Mouse (Mus musculus) ovary, postnatal 14 days (tissue): Measurements from ENCODE around the gene Fam184b.

Experiments
- DNase-seq: peaks from one replicate; pipeline ENCODE4 v3.0.0; 2022; ENCODE audit warnings: low spot score

Fam184b gene

GRCm38 (mm10) chr5:45595363-45596039 lies 43.9 kb downstream of the Fam184b start:
- DNase-seq, result no peak

DNA sequence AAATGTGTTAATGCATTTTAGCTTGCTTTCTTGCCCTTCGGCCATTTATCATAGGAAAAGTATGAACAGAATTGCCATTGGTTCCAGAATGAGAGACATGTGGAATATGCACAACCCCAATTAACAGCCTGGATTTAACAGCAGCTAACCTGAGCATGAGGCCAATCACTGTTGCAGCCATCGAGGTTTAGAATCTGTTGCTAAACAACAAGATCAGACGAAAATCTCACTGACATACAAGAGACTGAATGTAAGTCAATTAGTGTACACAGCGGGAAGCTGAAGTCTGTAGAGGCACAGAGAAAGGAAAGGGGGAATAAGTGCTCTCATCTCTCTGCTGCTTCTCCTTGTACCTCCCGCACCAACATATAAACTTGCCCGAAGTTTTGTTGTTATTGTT lies 46.1 kb downstream of the Fam184b start:
- DNase-seq, result no peak

DNA sequence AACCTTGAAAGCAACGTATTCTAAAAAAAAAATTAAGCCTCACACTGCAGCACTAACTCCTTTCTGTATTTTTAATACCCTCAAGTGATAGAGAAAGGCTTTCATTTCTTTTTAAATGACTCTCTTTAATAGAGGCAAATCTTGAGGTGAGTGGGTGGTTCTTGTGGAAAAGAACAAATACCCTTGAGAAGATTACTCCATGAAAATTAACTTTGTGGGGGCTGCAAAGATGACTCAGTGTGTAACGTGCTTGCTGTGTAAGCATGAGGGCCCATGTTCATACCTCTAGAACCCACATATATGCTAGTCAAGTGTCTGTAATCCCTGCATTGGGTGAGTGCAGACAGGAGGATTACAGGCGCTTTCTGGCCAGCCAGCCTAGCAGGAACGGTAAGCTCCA lies 49.3 kb downstream of the Fam184b start:
- no peak for DNase-seq

DNA sequence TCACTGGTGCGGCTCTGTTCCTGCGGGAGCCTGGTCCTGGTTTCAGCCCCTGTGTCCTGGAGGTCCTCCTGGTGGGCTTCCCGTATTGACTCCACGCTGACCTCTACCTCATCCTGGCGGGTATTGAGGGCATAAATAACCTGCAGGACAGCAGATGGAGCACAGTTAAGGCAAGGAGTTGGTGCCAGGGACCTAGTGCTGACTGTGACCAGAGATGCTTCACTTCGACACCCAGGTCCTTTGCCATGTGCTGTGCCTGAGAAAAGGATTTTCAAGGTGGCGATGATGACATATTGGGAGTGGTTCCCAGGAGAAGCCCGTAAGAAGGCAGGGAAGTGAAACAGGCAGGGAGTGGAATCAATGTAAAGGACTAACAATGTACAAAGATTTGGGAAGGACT lies 54.8 kb downstream of the Fam184b start:
- no peak for DNase-seq

DNA sequence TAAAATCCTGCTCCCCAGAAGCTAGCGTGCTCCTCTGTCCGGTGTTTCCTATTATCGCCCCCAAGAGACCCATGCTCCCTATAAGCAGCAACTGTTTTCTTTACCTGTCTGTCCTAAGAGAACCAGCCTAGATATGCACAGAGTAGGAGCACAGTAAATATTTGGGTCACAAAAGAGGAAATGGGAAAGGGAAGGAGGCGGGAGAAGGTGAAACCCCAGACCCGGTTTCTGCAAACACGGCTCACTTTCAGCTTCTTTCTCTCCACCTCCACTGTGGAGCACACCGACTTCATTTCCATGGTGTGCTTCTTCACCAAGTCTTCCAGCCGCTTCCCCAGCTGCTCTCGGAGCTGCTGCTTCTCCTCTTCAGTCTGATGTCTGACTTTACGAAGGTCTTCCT lies 59.1 kb downstream of the Fam184b start:
- no peak for DNase-seq

- DNase-seq, result no peak
Measured at GRCm38 (mm10) chr5:45577376-45577775, 62.0 kb downstream of the Fam184b start.

DNA sequence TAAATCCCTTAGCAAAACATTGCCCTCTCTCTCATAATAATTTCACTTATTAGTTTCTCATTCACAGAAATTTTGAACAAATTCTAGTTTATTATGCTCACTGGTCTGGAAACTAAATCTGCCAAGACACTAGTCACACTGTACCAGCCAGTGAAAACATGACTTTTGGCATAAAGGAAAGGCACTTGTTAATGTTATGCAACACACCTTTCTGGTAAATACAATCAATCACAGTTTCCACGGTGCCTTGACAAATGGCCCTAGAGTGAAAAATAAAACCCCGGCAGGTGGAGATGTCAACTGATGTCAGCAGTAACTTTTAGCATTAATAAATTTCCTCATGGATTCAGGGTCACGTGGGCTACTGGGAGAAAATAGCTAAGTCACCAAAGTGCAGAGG lies 62.7 kb downstream of the Fam184b start:
- DNase-seq, result no peak

DNA sequence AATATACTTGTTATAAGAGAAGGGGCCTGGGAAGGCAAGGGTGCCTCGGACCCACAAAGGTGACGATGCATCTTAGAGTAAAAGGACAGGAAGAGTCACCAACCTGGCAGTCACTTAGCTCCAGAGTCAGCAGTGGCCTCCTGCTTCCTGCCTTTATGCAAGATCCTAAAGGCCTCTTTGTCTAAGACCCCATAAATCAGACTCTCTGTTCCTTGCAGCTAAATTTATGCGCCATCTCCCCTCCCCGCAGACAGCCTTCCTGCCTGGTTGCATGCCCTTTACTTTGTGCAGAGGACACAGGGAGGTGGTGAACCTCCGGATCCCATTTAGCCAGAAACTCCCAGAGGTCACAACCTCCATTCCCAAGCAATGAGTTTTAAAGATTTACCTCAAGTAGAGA lies 66.6 kb downstream of the Fam184b start:
- no peak for DNase-seq

DNA sequence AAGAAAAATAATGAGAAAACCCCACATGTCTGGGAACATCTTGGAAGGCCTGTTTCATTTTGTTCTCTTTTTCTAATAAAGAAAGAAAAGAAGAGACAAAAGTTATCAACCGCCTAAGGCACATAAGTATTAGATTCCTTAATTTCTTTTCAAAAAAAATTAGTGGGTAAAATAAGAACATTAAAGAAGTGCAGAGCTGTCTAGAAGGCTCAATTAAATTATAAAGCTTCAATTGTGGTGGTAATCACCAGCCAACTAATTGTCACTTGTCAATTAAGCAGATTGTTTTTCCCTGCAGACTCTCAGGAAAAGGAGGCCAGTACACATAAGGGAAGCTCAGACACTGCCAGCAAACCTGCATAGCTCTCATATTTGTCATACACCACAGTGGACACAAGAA lies 73.6 kb downstream of the Fam184b start:
- DNase-seq, result no peak

DNA sequence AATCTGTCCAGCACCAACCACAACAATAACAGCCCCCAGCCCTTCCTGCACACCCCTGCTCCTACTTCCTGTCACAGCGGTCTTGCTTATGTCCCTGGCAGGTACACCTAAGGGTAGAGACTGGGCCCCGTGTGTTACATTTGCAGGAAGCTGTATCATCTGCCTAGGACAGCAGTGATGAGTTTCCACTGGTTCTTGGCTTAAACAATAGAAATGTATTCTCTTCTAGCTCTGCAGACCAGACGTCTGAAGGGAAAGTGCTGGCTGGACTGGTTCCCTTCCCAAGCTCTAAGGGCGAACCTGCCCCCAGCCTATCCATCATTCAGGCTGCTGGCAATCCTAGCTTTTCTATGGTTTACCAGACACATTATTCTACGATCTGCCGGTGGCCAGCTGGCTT lies 75.4 kb downstream of the Fam184b start:
- no peak for DNase-seq

DNA sequence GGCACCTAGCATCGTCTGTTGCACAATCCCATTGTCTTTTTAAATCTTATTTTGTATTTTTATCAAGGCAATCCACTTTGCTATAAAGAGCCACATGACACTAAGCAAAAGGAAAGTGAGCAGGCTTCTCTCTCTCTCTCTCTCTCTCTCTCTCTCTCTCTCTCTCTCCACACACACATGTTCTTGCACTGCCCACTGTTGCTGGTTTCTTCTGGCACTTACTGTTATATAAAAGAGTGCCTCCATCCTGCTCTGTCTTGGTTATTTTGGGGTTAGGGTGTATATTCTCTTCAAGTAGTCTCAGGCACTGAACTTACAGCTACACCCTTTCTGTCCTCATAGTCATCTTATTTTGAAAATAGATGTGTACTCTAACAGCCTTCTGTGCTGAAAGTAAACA lies 89.8 kb downstream of the Fam184b start:
- no peak for DNase-seq

DNA sequence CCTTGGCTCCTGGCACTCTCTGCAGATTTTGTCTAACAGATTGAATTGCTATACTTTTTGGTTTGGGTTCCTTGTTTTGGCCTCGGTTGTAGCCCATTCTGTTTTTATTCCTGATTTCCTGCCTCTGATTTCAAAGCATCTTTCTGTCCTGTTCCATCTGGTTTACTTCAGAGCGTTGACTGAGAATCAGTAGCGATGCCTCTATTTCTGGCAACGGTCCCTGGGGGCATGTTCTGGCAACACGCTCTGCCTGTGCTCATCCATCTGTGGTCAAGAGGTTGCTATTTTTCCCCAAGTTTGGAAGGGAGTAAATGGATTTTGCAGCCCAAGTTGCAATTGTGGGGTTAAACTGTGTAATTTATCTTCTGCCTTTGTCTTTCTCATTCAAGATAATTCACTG lies 96.0 kb downstream of the Fam184b start:
- no peak for DNase-seq

GRCm38 (mm10) chr5:45539502-45539901 lies 99.9 kb downstream of the Fam184b start:
- DNase-seq, result no peak

DNA sequence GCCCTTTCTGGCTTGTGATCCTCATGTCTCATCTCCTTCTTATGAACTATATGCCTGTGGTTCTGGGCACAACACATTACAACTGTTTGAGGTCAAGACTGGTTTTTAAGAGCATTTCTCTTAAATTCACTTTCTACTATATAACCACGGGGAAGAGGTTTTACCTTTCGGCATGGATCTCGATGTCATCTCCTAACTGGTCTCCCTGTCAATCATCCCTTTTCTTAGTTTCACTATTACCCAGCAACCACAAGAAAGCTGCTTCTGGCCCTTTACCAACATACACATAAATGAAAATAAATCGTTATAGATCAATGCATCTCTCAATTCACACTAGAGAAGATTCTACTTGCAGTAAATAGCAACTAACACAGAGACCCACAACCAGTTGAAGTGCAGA lies 104.2 kb downstream of the Fam184b start:
- no peak for DNase-seq

GRCm38 (mm10) chr5:45534319-45535098 lies 104.9 kb downstream of the Fam184b start:
- DNase-seq, result peak; percentile 29

DNA sequence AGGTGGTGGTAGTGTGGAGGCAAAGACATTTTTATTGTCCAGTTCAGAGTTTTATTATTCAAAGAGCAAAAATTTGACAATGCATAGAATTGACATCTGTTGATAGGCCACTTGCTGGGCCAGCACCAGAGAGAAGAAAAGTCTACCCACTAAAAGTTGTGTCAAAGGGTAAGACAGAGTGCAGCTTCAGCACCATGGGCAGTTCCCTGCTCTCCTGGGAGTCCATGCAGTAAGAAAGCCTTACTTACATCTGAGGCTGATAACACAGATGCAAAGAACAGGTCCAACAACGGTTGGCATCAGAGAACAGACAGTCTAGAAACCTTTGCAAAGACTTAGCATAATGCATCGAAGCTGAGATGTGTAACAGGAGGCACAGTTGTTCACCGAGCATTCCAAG lies 109.7 kb downstream of the Fam184b start:
- DNase-seq, result peak; percentile 13

- DNase-seq, result no peak
Measured at GRCm38 (mm10) chr5:45526338-45526737, 113.1 kb downstream of the Fam184b start.

- no peak for DNase-seq
Measured at GRCm38 (mm10) chr5:45525101-45525500, 114.3 kb downstream of the Fam184b start.

GRCm38 (mm10) chr5:45521601-45522000 lies 117.8 kb downstream of the Fam184b start:
- DNase-seq, result no peak

DNA sequence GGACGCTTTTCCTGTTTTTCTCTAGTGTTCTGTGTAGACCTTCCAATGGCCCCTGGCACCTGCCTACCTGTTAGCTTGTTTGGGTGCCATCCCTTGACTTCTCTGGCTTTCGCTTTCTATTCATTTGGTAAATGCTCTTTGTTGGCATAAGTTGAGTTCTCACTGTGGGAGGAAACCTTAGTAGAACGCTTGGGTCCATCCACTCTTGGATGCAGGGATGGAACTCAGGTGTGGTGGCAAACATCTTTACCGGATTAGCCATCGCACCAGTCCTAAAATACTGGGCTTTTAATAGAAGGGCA lies 118.7 kb downstream of the Fam184b start:
- DNase-seq, result no peak

- DNase-seq, result peak; percentile 94
Measured at GRCm38 (mm10) chr5:45519960-45520808, 119.2 kb downstream of the Fam184b start, which contains the start of gene Med28. TSS of gene Med28 (plus strand) at chr5:45520229.

- DNase-seq, result no peak
Measured at GRCm38 (mm10) chr5:45515151-45515743, 124.2 kb downstream of the Fam184b start.

GRCm38 (mm10) chr5:45514599-45514998 lies 124.8 kb downstream of the Fam184b start:
- no peak for DNase-seq
